Mouse (Mus musculus): Measurements from ENCODE around the gene Dnah14. TPM values are rescaled to one million over a fixed set of nuclear protein-coding genes. Genes with fewer than 3 reads are reported as not detected.

Dnah14 gene
- polyA plus RNA-seq, 1 experiment from 2014 or later = 0.89 TPM

GRCm38 (mm10) chr1:181850441-181850840 is 274.1 kb downstream of the Dnah14 start:
- H3K9me3 ChIP-seq (replicated peaks) = no peaks in the 10 kb centered on the region
- H3K4me1 ChIP-seq = peaks cover 7% of the 10 kb centered on the region
- no peak overlapping the region for H3K27ac ChIP-seq
- ATAC-seq (ENCODE audit: low FRiP score) = no peak
- WGBS = 61% methylated on average over 4 of the region's 4 CpGs
- no peak overlapping the region for H3K4me3 ChIP-seq
- no peak overlapping the region for H3K9ac ChIP-seq
- no peak overlapping the region for H3K4me2 ChIP-seq (replicated peaks)
- H3K27me3 ChIP-seq = no peaks in the 10 kb centered on the region
- no peaks in the 10 kb centered on the region for H3K36me3 ChIP-seq

DNA sequence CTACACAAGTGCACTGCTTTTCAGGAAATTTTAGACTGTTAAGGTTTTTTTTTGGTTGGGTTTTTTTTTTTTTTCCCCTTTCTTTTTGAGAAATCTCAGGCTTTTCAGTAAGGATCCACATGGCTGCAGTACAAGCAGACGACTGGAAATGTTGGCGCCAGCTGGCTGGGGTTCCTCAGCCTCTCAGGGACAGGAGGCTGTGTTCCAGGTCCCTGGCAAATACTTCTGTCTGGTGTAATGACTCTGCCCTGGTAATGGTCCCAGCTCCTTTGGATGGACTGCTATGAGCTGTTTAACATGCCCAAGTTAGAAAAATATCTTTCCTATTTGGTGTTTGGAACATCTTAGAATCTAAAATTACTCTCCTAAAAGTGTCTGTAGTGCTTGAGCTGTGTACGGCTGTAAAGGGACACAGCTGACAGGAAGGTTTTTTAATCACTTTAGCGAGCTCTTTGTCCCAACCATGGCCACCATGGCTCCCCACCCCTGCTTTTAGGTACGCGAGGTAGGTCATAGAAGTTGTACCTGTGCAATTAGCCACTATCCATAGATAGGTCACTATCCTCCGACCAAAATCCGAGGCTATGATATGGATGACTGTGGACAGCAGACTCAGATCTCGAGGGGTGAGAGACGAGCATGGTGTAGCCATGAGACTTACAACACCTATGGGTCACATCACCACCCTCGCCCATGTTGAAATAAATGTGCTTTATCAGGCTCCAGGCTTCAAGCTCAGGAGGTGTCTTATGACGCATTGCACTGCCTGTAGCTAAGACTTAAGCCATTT is 275.4 kb downstream of the Dnah14 start:
- Histone ChIP-seq H3K4me3 (no peak overlapping the region), H3K4me1 (peaks cover 7% of the 10 kb centered on the region), H3K27ac (no peak overlapping the region), H3K9ac (no peak overlapping the region), H3K27me3 (no peaks in the 10 kb centered on the region), H3K36me3 (no peaks in the 10 kb centered on the region), H3K9me3 (replicated peaks) (no peaks in the 10 kb centered on the region), H3K4me2 (replicated peaks) (no peak overlapping the region)
- no peak for ATAC-seq (ENCODE audit: low FRiP score)
- WGBS = 91% methylated on average over 12 of the region's 12 CpGs

DNA sequence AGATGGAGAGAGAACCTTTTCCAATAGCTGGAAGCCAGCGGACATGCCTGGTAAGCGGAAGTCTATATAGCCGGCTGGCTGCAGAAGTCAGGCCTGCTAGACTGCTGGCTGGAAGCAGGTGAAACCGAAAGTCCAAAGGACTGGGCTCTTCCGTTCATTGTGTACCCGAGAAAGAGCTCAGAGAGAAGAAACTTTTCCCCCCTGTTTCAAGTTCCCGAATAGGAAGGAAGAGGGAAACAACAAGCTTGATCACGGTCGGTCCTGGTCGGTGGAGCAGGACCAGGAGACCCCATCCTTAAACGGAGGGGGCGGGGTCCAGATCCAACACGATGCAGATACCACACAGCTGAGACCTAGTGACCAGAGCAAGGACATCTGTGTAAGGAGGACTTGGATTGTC is 276.1 kb downstream of the Dnah14 start:
- no peak for ATAC-seq (ENCODE audit: low FRiP score)
- no peaks in the 10 kb centered on the region for H3K27me3 ChIP-seq
- no peaks in the 10 kb centered on the region for H3K36me3 ChIP-seq
- H3K4me2 ChIP-seq (replicated peaks) = no peak overlapping the region
- no peak overlapping the region for H3K9ac ChIP-seq
- 48% methylated on average over 13 of the region's 13 CpGs for WGBS
- no peaks in the 10 kb centered on the region for H3K9me3 ChIP-seq (replicated peaks)
- no peak overlapping the region for H3K27ac ChIP-seq
- peaks cover 7% of the 10 kb centered on the region for H3K4me1 ChIP-seq
- H3K4me3 ChIP-seq = no peak overlapping the region

- H3K27me3 ChIP-seq = no peaks in the 10 kb centered on the region
- 15% methylated on average over 17 of the region's 21 CpGs for WGBS
- H3K4me3 ChIP-seq = no peak overlapping the region
- H3K9ac ChIP-seq = no peak overlapping the region
- H3K9me3 ChIP-seq (replicated peaks) = no peaks in the 10 kb centered on the region
- no peak for ATAC-seq (ENCODE audit: low FRiP score)
- no peaks in the 10 kb centered on the region for H3K36me3 ChIP-seq
- peaks cover 7% of the 10 kb centered on the region for H3K4me1 ChIP-seq
- no peak overlapping the region for H3K27ac ChIP-seq
- peak overlapping the region; percentile 13 for H3K4me2 ChIP-seq (replicated peaks)
Observed at GRCm38 (mm10) chr1:181853081-181853736, 276.9 kb downstream of the Dnah14 start.

DNA sequence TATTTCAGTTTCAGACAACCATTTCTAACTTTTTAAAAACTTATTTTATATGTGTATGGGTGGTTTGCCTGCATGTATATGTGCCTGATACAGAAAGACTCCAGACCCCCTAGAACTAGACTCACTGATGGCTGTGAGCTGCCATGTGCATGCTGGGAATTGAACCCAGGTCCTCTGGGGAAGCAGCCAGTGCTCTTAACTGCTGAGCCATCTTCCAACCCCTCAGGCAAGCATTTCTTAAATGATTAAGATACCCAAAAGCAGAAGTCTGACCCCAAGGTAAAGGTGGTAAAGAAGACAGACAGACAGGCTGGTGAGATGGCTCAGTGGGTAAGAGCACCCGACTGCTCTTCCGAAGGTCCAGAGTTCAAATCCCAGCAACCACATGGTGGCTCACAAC is 278.5 kb downstream of the Dnah14 start:
- Histone ChIP-seq H3K4me3 (no peak overlapping the region), H3K4me2 (replicated peaks) (no peak overlapping the region), H3K4me1 (peaks cover 7% of the 10 kb centered on the region), H3K27me3 (no peaks in the 10 kb centered on the region), H3K27ac (no peak overlapping the region), H3K36me3 (no peaks in the 10 kb centered on the region), H3K9ac (no peak overlapping the region), H3K9me3 (replicated peaks) (no peaks in the 10 kb centered on the region)
- WGBS = 89% methylated on average over 2 of the region's 2 CpGs
- no peak for ATAC-seq (ENCODE audit: low FRiP score)

DNA sequence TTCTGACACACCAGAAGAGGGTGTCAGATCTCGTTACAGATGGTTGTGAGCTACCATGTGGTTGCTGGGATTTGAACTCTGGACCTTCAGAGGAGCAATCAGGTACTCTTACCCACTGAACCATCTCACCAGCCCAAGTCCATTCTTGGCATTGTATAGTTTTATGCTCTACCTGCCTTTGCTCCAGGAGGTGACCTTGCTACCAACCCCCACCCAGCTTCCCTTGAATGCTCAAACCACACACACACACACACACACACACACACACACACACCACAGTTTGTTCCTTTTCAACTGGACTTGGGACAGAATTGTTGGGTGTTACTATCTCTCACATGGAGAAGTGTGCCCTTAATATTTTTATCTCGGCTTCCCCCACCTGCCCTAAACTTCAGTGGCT is 280.0 kb downstream of the Dnah14 start:
- Histone ChIP-seq H3K27ac (no peak overlapping the region), H3K9me3 (replicated peaks) (no peaks in the 10 kb centered on the region), H3K4me2 (replicated peaks) (no peak overlapping the region), H3K9ac (no peak overlapping the region), H3K27me3 (no peaks in the 10 kb centered on the region), H3K36me3 (no peaks in the 10 kb centered on the region), H3K4me1 (peaks cover 7% of the 10 kb centered on the region), H3K4me3 (no peak overlapping the region)
- WGBS = 94% methylated on average over 2 of the region's 2 CpGs
- no peak for ATAC-seq (ENCODE audit: low FRiP score)

DNA sequence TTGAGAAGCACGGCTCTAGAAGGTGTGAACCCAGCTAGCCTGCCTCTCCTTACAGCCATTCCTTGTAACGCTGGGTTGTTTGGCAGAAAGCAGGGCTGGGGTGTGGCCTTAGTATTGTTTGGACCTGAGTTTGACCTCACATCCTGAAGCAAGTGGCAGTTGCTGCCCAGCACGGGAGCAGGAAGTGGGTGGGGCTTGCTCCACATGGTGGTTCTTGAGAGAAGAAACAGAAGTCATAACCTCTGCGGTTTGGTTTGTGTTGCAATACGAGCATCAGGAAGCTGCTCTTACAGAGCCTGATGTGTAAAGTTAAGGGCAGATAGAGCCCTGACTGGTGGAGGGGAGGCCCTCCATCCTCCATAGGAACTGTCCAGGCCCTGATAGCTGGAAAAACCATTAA is 284.3 kb downstream of the Dnah14 start:
- 33% methylated on average over 5 of the region's 5 CpGs for WGBS
- Histone ChIP-seq H3K4me3 (no peak overlapping the region), H3K4me2 (replicated peaks) (no peak overlapping the region), H3K36me3 (no peaks in the 10 kb centered on the region), H3K27me3 (no peaks in the 10 kb centered on the region), H3K4me1 (0 out of 2 replicates have a peak, but pooled peaks cover 4% of the 10 kb centered on the region), H3K9ac (no peak overlapping the region), H3K9me3 (replicated peaks) (no peaks in the 10 kb centered on the region), H3K27ac (no peak overlapping the region)
- no peak for ATAC-seq (ENCODE audit: low FRiP score)

DNA sequence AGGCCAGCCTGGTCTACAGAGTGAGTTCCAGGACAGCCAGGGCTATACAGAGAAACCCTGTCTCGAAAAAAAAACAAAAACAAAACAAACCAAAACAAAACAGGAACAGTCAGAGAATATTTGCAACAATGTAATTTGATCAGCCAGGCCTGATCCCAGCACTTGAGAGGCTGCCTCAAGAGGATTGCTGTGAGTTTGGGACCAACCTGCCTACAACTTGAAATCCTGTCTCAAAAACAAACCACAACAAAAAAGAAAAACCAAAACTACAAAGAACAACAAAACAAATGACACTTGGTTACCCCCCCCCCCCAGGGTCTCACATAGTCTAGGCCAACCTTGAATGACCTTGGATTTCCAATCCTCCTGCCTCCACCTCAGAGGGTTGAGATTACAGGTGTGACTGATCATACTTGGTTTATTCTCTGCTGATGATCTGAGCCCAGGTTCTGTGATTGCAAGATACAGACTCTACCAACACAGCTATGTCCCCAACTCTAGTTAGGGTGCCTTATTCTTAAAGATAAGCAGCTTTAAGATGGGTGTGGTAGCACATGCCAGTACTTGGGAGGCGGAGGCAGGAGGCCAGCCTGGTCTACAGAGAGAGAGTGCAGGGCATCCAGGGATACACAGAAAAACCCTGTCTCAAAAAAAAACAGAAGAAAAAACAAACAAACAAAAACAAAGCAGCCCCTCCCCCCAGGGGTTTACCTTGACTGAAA is 285.0 kb downstream of the Dnah14 start:
- no peaks in the 10 kb centered on the region for H3K9me3 ChIP-seq (replicated peaks)
- no peak overlapping the region for H3K27ac ChIP-seq
- 76% methylated on average over 2 of the region's 2 CpGs for WGBS
- H3K9ac ChIP-seq = no peak overlapping the region
- H3K4me3 ChIP-seq = no peak overlapping the region
- no peaks in the 10 kb centered on the region for H3K27me3 ChIP-seq
- H3K4me2 ChIP-seq (replicated peaks) = no peak overlapping the region
- no peak for ATAC-seq (ENCODE audit: low FRiP score)
- 0 out of 2 replicates have a peak, but pooled peaks cover 4% of the 10 kb centered on the region for H3K4me1 ChIP-seq
- no peaks in the 10 kb centered on the region for H3K36me3 ChIP-seq

DNA sequence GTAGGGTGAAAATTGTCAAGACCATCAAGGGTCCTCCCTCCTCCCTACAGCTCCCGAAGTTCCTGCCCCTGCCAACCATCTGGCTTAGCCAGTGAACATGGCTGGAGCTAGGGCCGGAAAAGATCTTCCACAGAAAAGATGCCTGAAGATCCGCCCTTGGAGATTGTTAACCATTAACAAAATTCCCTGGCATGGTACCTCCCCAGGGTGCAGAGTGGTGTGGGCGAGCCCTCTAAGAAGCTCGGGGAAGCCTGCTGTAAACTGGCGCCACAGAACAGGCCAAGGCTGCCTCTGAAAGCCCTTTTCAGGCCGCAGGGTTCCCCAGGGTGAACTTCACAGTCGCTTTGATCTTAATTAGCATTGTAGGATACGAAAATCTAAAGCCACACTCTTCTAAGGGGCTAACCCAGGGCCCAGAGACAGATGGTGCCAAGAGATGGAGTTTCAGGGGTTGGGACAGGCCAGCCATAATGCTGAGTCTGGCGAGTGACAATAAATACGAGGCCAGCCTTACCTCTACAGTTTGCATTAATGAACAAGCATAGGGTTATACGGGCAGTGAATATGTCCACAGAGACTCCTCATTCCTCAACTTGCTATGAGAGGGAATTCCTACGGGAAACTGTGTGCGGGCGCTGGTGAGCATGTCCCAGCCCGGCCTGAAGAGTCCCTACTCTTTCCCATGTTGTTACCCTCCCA is 286.5 kb downstream of the Dnah14 start:
- 42% methylated on average over 16 of the region's 16 CpGs for WGBS
- H3K9ac ChIP-seq = no peak overlapping the region
- H3K36me3 ChIP-seq = no peaks in the 10 kb centered on the region
- no peaks in the 10 kb centered on the region for H3K9me3 ChIP-seq (replicated peaks)
- 0 out of 2 replicates have a peak, but pooled peaks cover 4% of the 10 kb centered on the region for H3K4me1 ChIP-seq
- no peaks in the 10 kb centered on the region for H3K27me3 ChIP-seq
- H3K4me2 ChIP-seq (replicated peaks) = no peak overlapping the region
- H3K4me3 ChIP-seq = no peak overlapping the region
- no peak for ATAC-seq (ENCODE audit: low FRiP score)
- no peak overlapping the region for H3K27ac ChIP-seq

- Histone ChIP-seq H3K9me3 (replicated peaks) (no peaks in the 10 kb centered on the region), H3K27ac (no peak overlapping the region), H3K4me3 (no peak overlapping the region), H3K4me2 (replicated peaks) (no peak overlapping the region), H3K4me1 (0 out of 2 replicates have a peak, but pooled peaks cover 4% of the 10 kb centered on the region), H3K27me3 (no peaks in the 10 kb centered on the region), H3K36me3 (no peaks in the 10 kb centered on the region), H3K9ac (no peak overlapping the region)
- no peak for ATAC-seq (ENCODE audit: low FRiP score)
- WGBS = 34% methylated on average over 8 of the region's 8 CpGs
Observed at GRCm38 (mm10) chr1:181863431-181863830, 287.1 kb downstream of the Dnah14 start.
